16 mouse cellular contexts compared by ENCODE assay signal in genomic region chr1:150639522-150639921, GRCm38 (mm10).
A peak's percentile ranks its signal among the peaks of the same experiment; 100 is the strongest.
DNase-seq lines count a peak whose midpoint lies in the region; TF ChIP-seq lines count a peak whose summit lies in the region.
"Had no signal": no experiment of that assay in that cellular context is flagged by ENCODE, and none has a peak within 500 bp of the region (broad histone marks: within the 10 kb centered on the region; RNA-seq: fewer than 3 reads in every experiment).

No protein-coding gene starts in this region.

- TF ChIP-seq EP300 in MEL (IDR thresholded peaks at IDR 0.05; ENCODE audit: low read depth in 1 of 2, low read length in 2 of 2): no peak

- no peaks in the 10 kb centered on the region for H3K79me2 ChIP-seq in MEL (ENCODE audit: control insufficient read depth, insufficient read depth, low read length, poor library complexity)

- no peak for TF ChIP-seq RAD21 in MEL (IDR thresholded peaks at IDR 0.05; ENCODE audit: low read depth, low read length)

- H3K27me3 ChIP-seq in MEL (ENCODE audit: control insufficient read depth in 1 of 2, insufficient read depth in 2 of 2, low read length in 2 of 2): no peaks in the 10 kb centered on the region
- H3K27me3 ChIP-seq: heart, embryonic 15.5 days; neural tube, embryonic 15.5 days had no signal

- no peak for TF ChIP-seq POLR2A in MEL (IDR thresholded peaks at IDR 0.05; ENCODE audit: control insufficient read depth in 1 of 2, insufficient read depth in 1 of 2, low read depth in 1 of 2, low read length in 2 of 2, poor library complexity in 1 of 2)

- no peak overlapping the region for H3K9ac ChIP-seq in MEL (ENCODE audit: control insufficient read depth, low read depth, low read length, poor library complexity, severe bottlenecking)
- H3K9ac ChIP-seq: heart, embryonic 15.5 days; neural tube, embryonic 15.5 days had no signal

- no peaks in the 10 kb centered on the region for H3K9me3 ChIP-seq in MEL (replicated peaks; ENCODE audit: insufficient read depth, low read length)
- H3K9me3 ChIP-seq: heart, embryonic 15.5 days; neural tube, embryonic 15.5 days had no signal

- H3K4me3 ChIP-seq in MEL (ENCODE audit: control insufficient read depth in 1 of 2, insufficient read depth in 1 of 2, low read depth in 2 of 2, low read length in 2 of 2): no peak overlapping the region
- H3K4me3 ChIP-seq: gastrocnemius, adult 2 months; heart, embryonic 15.5 days; neural tube, embryonic 15.5 days had no signal

- peak; percentile 48 for DNase-seq in heart, adult 11 months
- DNase-seq in heart, adult 9 months (ENCODE audit: low spot score in 2 of 2): no peak
- DNase-seq in 416B (ENCODE audit: low read depth) (peak; percentile 8), MEL (ENCODE audit: low read depth, low spot score) (peak; percentile 6)
- peak; percentile 23 for DNase-seq in fibroblast of lung, adult 2 months (ENCODE audit: low read depth)
- no peak for DNase-seq in urinary bladder, postnatal 25 days (ENCODE audit: low spot score)
- no peak for DNase-seq in retina, embryonic 14.5 days (ENCODE audit: low spot score)
- DNase-seq: cerebellum, adult 8-10 months; gastrocnemius, adult 2 months; heart, adult 18-20 months; kidney, adult 8-10 months; lung, adult 18-20 months; lung, postnatal 4 days; thymus, adult 18-20 months had no signal

- no peaks in the 10 kb centered on the region for H3K4me1 ChIP-seq in MEL (ENCODE audit: control insufficient read depth in 1 of 2, insufficient read depth in 2 of 2, low read length in 2 of 2)
- H3K4me1 ChIP-seq: heart, embryonic 15.5 days; neural tube, embryonic 15.5 days had no signal

- H3K36me3 ChIP-seq in MEL (ENCODE audit: control insufficient read depth in 1 of 2, insufficient read depth in 2 of 2, low read length in 2 of 2): no peaks in the 10 kb centered on the region
- H3K36me3 ChIP-seq: neural tube, embryonic 15.5 days had no signal

- no peak overlapping the region for H3K27ac ChIP-seq in MEL (ENCODE audit: control insufficient read depth, low read depth, low read length)
- H3K27ac ChIP-seq: gastrocnemius, adult 2 months; heart, embryonic 15.5 days; neural tube, embryonic 15.5 days had no signal

- TF ChIP-seq CTCF in MEL (IDR thresholded peaks at IDR 0.05 in 2 of 3, conservative IDR thresholded peaks at IDR 0.05 in 1 of 3; ENCODE audit: control insufficient read depth in 1 of 3, insufficient read depth in 1 of 3, low read depth in 2 of 3, low read length in 3 of 3, poor library complexity in 1 of 3, severe bottlenecking in 1 of 3): no peak

TF ChIP-seq in MEL, 35 proteins besides CTCF, POLR2A, EP300 and RAD21:
- TF ChIP-seq TCF12 (IDR thresholded peaks at IDR 0.05; ENCODE audit: low read depth, low read length) (no peak), TAL1 (IDR thresholded peaks at IDR 0.05; ENCODE audit: low read length) (no peak), CHD2 (IDR thresholded peaks at IDR 0.05; ENCODE audit: low read length) (no peak), NELFE (IDR thresholded peaks at IDR 0.05; ENCODE audit: low read depth, low read length) (no peak), NRF1 (IDR thresholded peaks at IDR 0.05; ENCODE audit: insufficient read depth, low read depth, low read length, poor library complexity, severe bottlenecking) (no peak), POLR2AphosphoS2 (IDR thresholded peaks at IDR 0.05; ENCODE audit: low read length) (no peak), UBTF (IDR thresholded peaks at IDR 0.05; ENCODE audit: borderline replicate concordance, insufficient read depth, low read depth, low read length) (no peak), MEF2A (IDR thresholded peaks at IDR 0.05; ENCODE audit: extremely low read depth, insufficient replicate concordance, low read depth, low read length, poor library complexity, severe bottlenecking) (no peak), TBP (IDR thresholded peaks at IDR 0.05; ENCODE audit: low read depth, low read length) (no peak), KAT2A (conservative IDR thresholded peaks at IDR 0.05; ENCODE audit: low read depth, low read length) (no peak), SIN3A (IDR thresholded peaks at IDR 0.05; ENCODE audit: low read length) (no peak), SMC3 (IDR thresholded peaks at IDR 0.05; ENCODE audit: low read depth, low read length) (no peak)
TF ChIP-seq in MEL: peak in this region for 0.

Comparison
In these comparisons a context has a peak if more than half of its experiments do, and no peak if none do; other contexts are left out.
1. DNase-seq: peak in heart, adult 11 months (single experiment), 416B (single experiment), MEL (single experiment) and fibroblast of lung, adult 2 months (single experiment); none in heart, adult 9 months (0 of 2), urinary bladder, postnatal 25 days (single experiment) and retina, embryonic 14.5 days (single experiment).